Mouse (Mus musculus) gastrocnemius, postnatal 4 days (tissue): Measurements from ENCODE around the gene Hkdc1. TPM values are rescaled to one million over a fixed set of nuclear protein-coding genes. Genes with fewer than 3 reads are reported as not detected.
A peak's percentile ranks its signal among the peaks of the same experiment; 100 is the strongest.

ENCODE experiments used
- DNase-seq, 2 experiments: peaks; one replicate each; pipeline ENCODE4 v3.0.0; 2021 to 2022; ENCODE audit warnings: low spot score in 2 of 2, mixed read lengths in 2 of 2
- total RNA-seq, 2 experiments: library from RNA; stranded (reverse); gene quantifications; 2 replicates each; pipeline ENCODE4 v1.2.3; 2021

Gene Hkdc1
- total RNA-seq, 2 experiments from 2014 or later, result 0.62 to 0.71 TPM

GRCm38 (mm10) chr10:62380936-62381335, 41.4 kb downstream of the Hkdc1 start:
- DNase-seq, result no peak

- no peak for DNase-seq
Measured at GRCm38 (mm10) chr10:62379808-62380207, 42.5 kb downstream of the Hkdc1 start, which contains the start of gene Hk1. TSS of gene Hk1 (minus strand) at chr10:62379908.

DNA sequence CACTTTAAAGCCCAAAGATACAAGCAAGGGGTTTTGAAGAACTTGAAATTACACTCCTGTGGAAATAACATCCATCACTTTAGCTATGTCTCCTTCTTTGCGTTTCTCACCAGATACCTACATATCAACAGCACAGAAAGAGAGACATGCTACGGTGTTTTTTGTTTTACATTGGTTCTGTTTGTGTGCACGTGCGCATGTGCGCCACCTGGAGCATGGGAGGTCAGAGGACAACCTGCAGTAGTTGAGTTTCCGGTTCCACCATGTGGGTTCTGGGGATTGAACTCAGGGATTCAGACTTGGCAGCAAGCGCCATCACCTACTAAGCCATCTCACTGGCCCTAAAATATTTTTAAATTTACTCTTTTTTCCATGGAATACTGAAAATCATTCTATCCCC, 63.5 kb downstream of the Hkdc1 start:
- no peak for DNase-seq

- DNase-seq, result no peak
Measured at GRCm38 (mm10) chr10:62356105-62356730, 66.1 kb downstream of the Hkdc1 start.

DNA sequence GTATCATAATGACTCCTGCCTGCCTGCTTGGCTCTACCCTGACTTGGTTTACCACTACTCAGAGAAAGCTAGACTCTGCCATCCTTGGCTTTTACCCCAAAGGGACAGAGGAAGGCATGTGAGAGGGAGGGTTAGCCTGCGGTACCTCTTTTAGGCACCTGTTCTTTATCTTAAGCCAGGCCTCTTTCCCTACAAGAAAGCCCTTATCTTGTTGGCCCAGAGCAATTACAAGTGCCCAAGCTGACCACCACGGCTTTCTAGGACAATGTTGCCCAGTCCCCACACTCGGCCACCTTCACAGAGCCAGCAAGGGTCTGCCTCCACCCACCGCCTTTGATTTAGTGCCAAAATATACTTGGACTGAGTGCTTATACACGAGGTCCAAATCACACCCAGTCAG, 77.1 kb downstream of the Hkdc1 start:
- DNase-seq, result no peak

DNA sequence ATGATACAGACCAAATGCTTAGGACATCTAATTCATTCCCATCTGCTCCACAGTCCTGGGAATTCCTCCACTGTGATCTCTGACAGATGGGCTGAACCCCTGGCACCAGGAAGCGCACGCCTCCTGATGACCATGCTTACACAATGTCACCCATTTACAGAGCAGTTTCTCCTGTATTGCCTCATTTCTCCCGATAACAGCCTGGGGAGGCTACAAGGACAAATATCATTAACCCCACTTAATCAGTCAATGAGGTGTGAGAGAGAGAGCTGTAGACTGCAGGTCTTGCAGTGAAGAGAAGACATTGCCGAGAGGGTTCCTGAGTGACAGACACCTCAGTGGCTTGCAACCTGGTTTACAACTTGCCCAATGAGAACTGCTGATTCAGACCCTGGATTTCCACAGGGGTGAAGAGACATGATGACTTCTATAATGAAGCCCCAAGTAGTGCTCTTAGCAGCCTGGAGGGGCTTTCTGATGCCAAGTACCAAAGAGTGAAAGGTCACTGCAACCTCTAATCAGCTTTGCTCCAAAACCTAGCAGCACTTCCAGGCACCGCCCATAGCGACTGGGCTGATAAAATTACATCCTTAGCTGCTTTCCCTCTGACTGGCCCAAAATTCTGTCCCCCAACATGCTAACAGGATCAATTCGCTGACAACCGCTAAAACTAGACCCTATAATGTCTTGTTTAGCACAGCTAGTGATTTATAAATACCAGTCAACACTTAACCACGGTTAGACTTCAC, 78.1 kb downstream of the Hkdc1 start:
- no peak for DNase-seq

- DNase-seq, result no peak
Measured at GRCm38 (mm10) chr10:62342512-62342911, 79.8 kb downstream of the Hkdc1 start.

GRCm38 (mm10) chr10:62341956-62342355, 80.3 kb downstream of the Hkdc1 start:
- no peak for DNase-seq

DNA sequence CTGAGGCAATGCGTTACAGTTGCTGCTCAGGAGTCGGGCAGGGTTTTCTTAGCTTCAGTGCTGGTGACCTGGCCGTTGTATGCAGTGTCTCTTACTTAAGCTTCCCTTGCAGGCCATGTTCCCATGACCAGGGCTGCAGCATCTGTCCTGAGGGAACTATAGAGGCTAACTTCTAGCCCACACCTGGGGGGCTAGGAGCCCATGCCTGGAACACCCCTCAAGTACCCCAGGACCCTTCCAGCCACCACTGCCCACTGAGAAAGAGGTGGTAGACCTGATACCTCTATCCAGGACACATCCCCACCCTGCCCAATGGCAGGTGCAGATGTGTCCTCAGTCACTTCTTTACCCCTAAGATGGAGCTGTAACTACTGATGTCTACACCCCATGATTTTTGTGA, 81.3 kb downstream of the Hkdc1 start:
- DNase-seq, result no peak

DNA sequence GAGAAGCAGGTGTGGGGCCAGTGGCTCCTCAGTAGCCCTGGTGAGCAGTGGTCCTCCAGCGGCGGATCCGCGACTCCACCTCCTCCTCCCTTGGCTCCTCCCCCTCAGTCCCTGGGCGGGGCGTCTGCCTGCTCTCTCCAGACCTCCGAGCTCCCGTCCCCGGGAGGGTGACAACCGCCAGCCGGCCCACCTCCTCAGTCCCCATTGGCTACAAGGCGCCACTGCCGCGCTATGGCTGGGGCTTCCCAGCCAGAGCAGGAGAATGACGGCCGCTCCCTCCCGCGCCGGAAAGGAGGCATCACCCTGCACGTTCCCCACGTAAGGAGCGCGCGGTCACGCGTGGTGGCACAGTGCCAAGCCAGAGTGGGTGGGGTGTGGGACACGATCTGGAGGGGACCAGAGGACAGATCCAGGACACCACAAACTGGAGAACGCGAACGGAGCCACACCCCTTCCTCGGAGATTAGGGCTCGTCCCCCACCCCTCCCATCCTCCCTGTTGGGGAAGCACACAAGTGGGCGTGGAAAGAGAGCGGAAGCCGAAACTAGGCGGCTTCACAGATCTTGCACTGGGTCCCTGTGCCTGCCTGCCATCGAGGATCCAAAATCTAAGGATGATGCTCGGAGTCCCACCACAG, 82.1 kb downstream of the Hkdc1 start:
- DNase-seq, result peak; percentile 95 to 98

DNA sequence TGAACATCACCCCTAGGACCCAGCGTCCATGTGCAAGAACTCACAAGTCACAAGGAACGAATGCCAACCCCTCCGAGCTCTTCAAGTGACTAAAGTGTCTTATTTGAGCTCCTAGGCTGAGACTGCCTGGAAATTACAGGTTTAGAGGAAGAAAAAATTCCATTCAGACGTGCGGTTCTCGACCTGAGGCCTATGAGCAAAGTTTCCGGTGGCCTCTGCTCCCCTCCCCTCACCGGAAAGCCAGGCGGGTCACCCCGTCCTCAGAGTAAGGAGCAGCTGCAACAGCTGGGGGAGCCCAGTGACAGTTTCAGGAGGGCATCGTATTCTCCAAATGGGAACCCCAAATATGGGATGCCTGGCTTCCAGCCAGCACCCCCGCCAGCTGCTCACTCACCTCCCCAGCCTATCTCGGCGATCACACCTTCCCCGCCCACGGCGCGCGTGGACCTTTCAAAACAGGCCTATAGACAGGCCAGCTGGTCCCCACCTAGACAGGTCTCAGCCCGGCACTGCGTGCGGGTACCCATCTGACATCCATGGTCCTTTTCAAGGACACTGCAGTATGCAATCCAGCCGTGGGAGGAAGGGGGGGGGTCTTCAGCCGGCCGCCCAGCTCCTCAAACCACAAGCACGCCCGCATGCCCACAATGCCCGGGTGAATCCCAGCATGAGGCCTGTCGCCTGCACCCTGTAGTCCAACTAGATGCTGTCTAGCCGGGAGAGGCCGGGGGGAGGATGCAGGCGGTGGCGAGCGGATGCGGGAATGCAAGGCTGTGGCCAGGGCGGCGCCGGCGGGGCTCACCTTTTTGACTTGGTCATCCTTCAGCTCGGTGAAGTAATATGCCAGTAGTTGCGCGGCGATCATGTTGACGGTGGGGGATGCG, 82.8 kb downstream of the Hkdc1 start:
- peak; percentile 30 to 47 for DNase-seq

- no peak for DNase-seq
Measured at GRCm38 (mm10) chr10:62338626-62339025, 83.7 kb downstream of the Hkdc1 start.

- no peak for DNase-seq
Measured at GRCm38 (mm10) chr10:62338176-62338575, 84.1 kb downstream of the Hkdc1 start.

GRCm38 (mm10) chr10:62336601-62337578, 85.4 kb downstream of the Hkdc1 start:
- DNase-seq, result no peak

GRCm38 (mm10) chr10:62335423-62335776, 86.9 kb downstream of the Hkdc1 start:
- DNase-seq, result no peak

DNA sequence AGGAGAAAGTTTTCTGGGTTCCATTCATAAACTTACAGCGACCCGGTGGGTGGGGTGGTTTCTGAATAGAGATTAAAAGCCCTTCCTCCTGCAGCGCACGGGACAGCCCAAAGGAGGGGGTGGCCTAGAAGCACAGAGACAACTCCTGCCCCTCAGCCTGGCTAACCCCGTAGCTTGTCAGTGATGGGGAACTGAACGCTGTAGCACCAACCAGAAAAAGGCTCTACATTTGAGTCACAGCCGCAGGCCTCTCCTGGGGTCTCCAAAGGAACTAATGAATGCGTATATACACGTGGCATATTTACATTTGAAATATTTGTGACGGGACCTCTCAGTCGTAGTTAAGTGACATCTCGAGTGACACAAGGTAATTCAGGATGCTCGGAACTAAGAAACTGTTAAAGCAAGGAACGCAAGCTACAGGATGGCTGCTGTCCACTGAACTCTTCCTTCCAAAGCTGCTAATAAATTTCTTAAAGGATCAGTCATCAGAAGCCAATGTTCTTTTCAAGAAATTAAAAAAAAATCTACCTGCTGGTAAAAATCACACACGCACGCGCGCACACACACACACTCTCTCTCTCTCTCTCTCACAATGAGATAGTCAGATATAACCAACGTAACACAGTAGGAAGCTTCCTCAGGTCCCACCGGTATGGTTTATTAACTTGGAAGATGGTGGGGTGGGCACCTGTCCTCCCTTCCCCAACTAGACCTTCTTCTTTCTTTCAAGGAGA, 87.4 kb downstream of the Hkdc1 start:
- no peak for DNase-seq

DNA sequence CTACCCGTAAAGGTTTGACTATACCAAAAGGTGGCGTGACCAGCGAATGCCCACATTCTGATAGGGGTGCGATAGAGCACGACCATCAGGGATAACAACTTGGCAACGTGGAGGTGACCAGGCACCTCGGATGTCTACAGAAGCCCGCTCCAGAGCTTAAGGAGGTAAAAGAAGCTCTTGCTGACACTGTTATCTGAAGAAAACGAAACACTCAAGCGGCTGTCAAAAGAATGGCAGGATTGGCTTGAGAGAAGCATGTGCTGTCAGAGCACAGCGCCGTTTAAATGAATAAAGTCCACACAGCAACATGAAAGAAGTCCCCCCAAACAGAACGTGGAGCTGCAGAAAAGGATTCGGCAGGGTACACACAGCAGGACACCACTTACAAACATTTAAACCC, 89.0 kb downstream of the Hkdc1 start:
- DNase-seq, result no peak
